ENCODE assay signal across 16 mouse cellular contexts in the genomic region with DNA sequence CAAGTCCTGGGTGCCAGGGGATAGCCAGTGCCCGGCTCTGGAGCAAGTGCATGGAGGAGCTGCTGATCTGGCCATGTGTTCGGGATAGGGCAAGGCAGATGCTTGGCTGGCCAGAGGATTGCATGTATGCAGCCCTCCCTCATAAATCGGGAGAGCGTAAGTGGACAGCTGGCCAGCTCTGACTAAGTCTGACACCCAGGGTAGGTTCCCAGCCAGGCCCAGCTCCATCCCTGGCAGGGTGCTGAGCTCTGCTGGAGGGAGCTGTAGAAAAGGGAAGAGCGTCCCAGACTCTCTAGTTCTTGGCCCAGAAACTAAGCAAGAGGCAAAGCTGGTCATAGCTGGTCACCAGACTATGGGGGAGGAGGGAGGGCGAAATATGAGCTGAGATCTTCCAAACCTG. TPM values are rescaled to one million over a fixed set of nuclear protein-coding genes. Genes with fewer than 3 reads are reported as not detected.
A peak's percentile ranks its signal among the peaks of the same experiment; 100 is the strongest.
DNase-seq lines count a peak whose midpoint lies in the region; ATAC-seq and TF ChIP-seq lines count a peak whose summit lies in the region.
"Had no signal": no experiment of that assay in that cellular context is flagged by ENCODE, and none has a peak within 500 bp of the region (broad histone marks: within the 10 kb centered on the region; RNA-seq: fewer than 3 reads in every experiment).

No protein-coding gene starts in this region.

- H3K27me3 ChIP-seq in stomach, embryonic 16.5 days (ENCODE audit: control insufficient read depth, insufficient read depth, low read length): no peaks in the 10 kb centered on the region
- no peaks in the 10 kb centered on the region for H3K27me3 ChIP-seq in cerebellum, adult 2 months (ENCODE audit: control insufficient read depth, insufficient read depth, low read length)
- H3K27me3 ChIP-seq in forebrain, embryonic 16.5 days (replicated peaks; ENCODE audit: control insufficient read depth, insufficient read depth, low read length): no peaks in the 10 kb centered on the region
- H3K27me3 ChIP-seq: hindbrain, embryonic 12.5 days; midbrain, embryonic 12.5 days had no signal

- no peaks in the 10 kb centered on the region for H3K36me3 ChIP-seq in stomach, embryonic 16.5 days (ENCODE audit: control insufficient read depth, insufficient read depth, low read length)
- H3K36me3 ChIP-seq in forebrain, embryonic 16.5 days (ENCODE audit: control insufficient read depth, insufficient read depth): no peaks in the 10 kb centered on the region
- H3K36me3 ChIP-seq: forebrain, embryonic 10.5 days; hindbrain, embryonic 12.5 days; midbrain, embryonic 12.5 days had no signal

- H3K9ac ChIP-seq in stomach, embryonic 16.5 days (ENCODE audit: low read length): no peak overlapping the region
- no peak overlapping the region for H3K9ac ChIP-seq in forebrain, embryonic 16.5 days (replicated peaks; ENCODE audit: low read depth, low read length)
- H3K9ac ChIP-seq: hindbrain, embryonic 12.5 days; liver, embryonic 14.5 days; midbrain, embryonic 12.5 days had no signal

- no peaks in the 10 kb centered on the region for H3K9me3 ChIP-seq in stomach, embryonic 16.5 days (replicated peaks; ENCODE audit: control insufficient read depth, low read length)
- H3K9me3 ChIP-seq in forebrain, embryonic 16.5 days (ENCODE audit: control insufficient read depth, low read length): no peaks in the 10 kb centered on the region
- H3K9me3 ChIP-seq: forebrain, embryonic 10.5 days; hindbrain, embryonic 12.5 days; midbrain, embryonic 12.5 days had no signal

- ATAC-seq in stomach, embryonic 16.5 days (ENCODE audit: insufficient read depth, low FRiP score): peak; percentile 23; the same call in 1 of the 2 replicates
- no peak for ATAC-seq in forebrain, embryonic 16.5 days

- intact Hi-C loops in heart, postnatal 25 days (cut with DNase I): loop anchor here (5.0 kb wide), 2 partner anchors 38 to 93 kb away; partner anchors contain the start of gene Arhgef16
- intact Hi-C loops in heart, postnatal 14 days (cut with DNase I): loop anchor here (2.0 kb wide), 1 partner anchor 32 kb away; no protein-coding TSS in a partner anchor

- TF ChIP-seq POLR2A in cerebellum, adult 2 months (IDR thresholded peaks at IDR 0.05; ENCODE audit: borderline replicate concordance, insufficient read depth, low read length): no peak

- no peak for TF ChIP-seq CTCF in cerebellum, adult 2 months (IDR thresholded peaks at IDR 0.05; ENCODE audit: borderline replicate concordance, insufficient read depth, low read depth, low read length)

- peak overlapping the region; percentile 70; the same call in 1 of the 2 replicates for H3K27ac ChIP-seq in stomach, embryonic 16.5 days (ENCODE audit: low read length)
- H3K27ac ChIP-seq in cerebellum, adult 2 months (ENCODE audit: insufficient read depth, low read length): no peak overlapping the region
- no peak overlapping the region for H3K27ac ChIP-seq in forebrain, embryonic 16.5 days (ENCODE audit: low read length)
- H3K27ac ChIP-seq: forebrain, embryonic 10.5 days; liver, embryonic 14.5 days; midbrain, embryonic 12.5 days had no signal

- H3K4me2 ChIP-seq in stomach, embryonic 16.5 days (ENCODE audit: low read depth, low read length): no peak overlapping the region
- H3K4me2 ChIP-seq in forebrain, embryonic 16.5 days (ENCODE audit: low read length): no peak overlapping the region
- H3K4me2 ChIP-seq: hindbrain, embryonic 12.5 days; midbrain, embryonic 12.5 days had no signal

- peak; percentile 33 to 62 for DNase-seq in heart, adult 18-20 months
- DNase-seq in heart, postnatal 25 days (ENCODE audit: low spot score): no peak
- peak; percentile 29 for DNase-seq in ovary, adult 18-20 months (ENCODE audit: low spot score)
- DNase-seq in ovary, postnatal 14 days (ENCODE audit: low spot score): no peak
- peak; percentile 66 to 67 for DNase-seq in heart, postnatal 14 days
- no peak for DNase-seq in cerebellum, adult 2 months
- DNase-seq: cerebellum, adult 11-12 months; embryo, embryonic 11 days; kidney, adult 2 months; retina, postnatal 1 day had no signal

- H3K4me1 ChIP-seq in stomach, embryonic 16.5 days (ENCODE audit: control insufficient read depth, insufficient read depth, low read length): peaks cover 18% of the 10 kb centered on the region; the same call in 1 of the 2 replicates
- peaks cover 25% of the 10 kb centered on the region for H3K4me1 ChIP-seq in cerebellum, adult 2 months (ENCODE audit: control insufficient read depth, insufficient read depth, low read length)
- no peaks in the 10 kb centered on the region; the same call in 1 of the 2 replicates for H3K4me1 ChIP-seq in forebrain, embryonic 16.5 days (replicated peaks; ENCODE audit: control insufficient read depth, insufficient read depth, low read length)

- H3K4me3 ChIP-seq in stomach, embryonic 16.5 days (replicated peaks; ENCODE audit: low read length): no peak overlapping the region
- H3K4me3 ChIP-seq in cerebellum, adult 2 months (replicated peaks; ENCODE audit: insufficient read depth, low read depth, low read length): no peak overlapping the region
- no peak overlapping the region for H3K4me3 ChIP-seq in forebrain, embryonic 16.5 days (replicated peaks; ENCODE audit: low read length)
- H3K4me3 ChIP-seq: forebrain, embryonic 10.5 days; hindbrain, embryonic 12.5 days; midbrain, embryonic 12.5 days had no signal

- WGBS in stomach, embryonic 16.5 days: 65% methylated on average over 6 of the region's 6 CpGs
- WGBS in cerebellum, adult 2 months: 76% methylated on average over 6 of the region's 6 CpGs
- 74% methylated on average over 6 of the region's 6 CpGs for WGBS in forebrain, embryonic 16.5 days

RNA-seq across cellular contexts. Expression of gene Megf6, which starts 38.5 kb away (rescaled TPM):
- 1 to 10 TPM; 3.7 to 4.6 TPM for total RNA-seq in heart, adult 18-20 months (2021)
- total RNA-seq in heart, postnatal 25 days (2021): 1 to 10 TPM; 7.4 to 8.9 TPM
- total RNA-seq in heart, postnatal 14 days (2021): 10 to 100 TPM; 18.2 to 20.6 TPM
- 25.2 and 25.6 TPM in 2 replicates for polyA plus RNA-seq in stomach, embryonic 16.5 days (2015; fragmentation: Nextera tagmentation; extraction: Ambion mirVana)
- 2.6 and 2.9 TPM in 2 replicates for polyA plus RNA-seq in cerebellum, adult 2 months (2012; rRNA removed)
- polyA plus RNA-seq in forebrain, embryonic 16.5 days (2015; fragmentation: Nextera tagmentation; extraction: Ambion mirVana): 7.7 and 10.0 TPM in 2 replicates

RNA-seq across cellular contexts. Expression of gene Tprgl, which starts 48.6 kb away (rescaled TPM):
- total RNA-seq in heart, adult 18-20 months (2021): 100 to 1,000 TPM; 120 to 127 TPM
- 100 to 1,000 TPM; 118 to 124 TPM for total RNA-seq in heart, postnatal 25 days (2021)
- total RNA-seq in heart, postnatal 14 days (2021): 100 to 1,000 TPM; 121 to 126 TPM
- 122 and 126 TPM in 2 replicates for polyA plus RNA-seq in stomach, embryonic 16.5 days (2015; fragmentation: Nextera tagmentation; extraction: Ambion mirVana)
- polyA plus RNA-seq in cerebellum, adult 2 months (2012; rRNA removed): 261 and 272 TPM in 2 replicates
- 174 and 176 TPM in 2 replicates for polyA plus RNA-seq in forebrain, embryonic 16.5 days (2015; fragmentation: Nextera tagmentation; extraction: Ambion mirVana)

Comparison
In these comparisons a context has a peak if more than half of its experiments do, and no peak if none do; other contexts are left out.
1. DNase-seq: peak in heart, adult 18-20 months (2 of 2), ovary, adult 18-20 months (single experiment) and heart, postnatal 14 days (2 of 2); none in heart, postnatal 25 days (single experiment), ovary, postnatal 14 days (single experiment) and cerebellum, adult 2 months (0 of 2).